Mouse (Mus musculus) bone marrow, adult 2 months (tissue): ENCODE measurements at regions not wholly inside any gene's neighbourhood (a gene's known extent, or its start where the extent isn't known, plus 50 kb on each side); places are given as distances from the start of the nearest gene placed in this dataset.
"Not testable (repeated sequence)": the region's sequence is repeated elsewhere in the genome, so short reads cannot be mapped to it uniquely, and the experiment has no call there.

Experiments
- H3K27ac ChIP-seq: fragments of 200-500 bp; 2 replicates; pipeline ENCODE4 v1.5.1; 2012; ENCODE audit warnings: low read depth, mild to moderate bottlenecking, control low read depth, inconsistent platforms, low read length; ENCODE audit not compliant: control insufficient read depth, poor library complexity, insufficient read depth
- H3K4me1 ChIP-seq: fragments of 200-500 bp; 2 replicates; pipeline ENCODE4 v1.6.1; 2011; ENCODE audit warnings: low read length; ENCODE audit not compliant: control insufficient read depth, insufficient read depth
- H3K4me3 ChIP-seq: fragments of 200-500 bp; replicated peaks from 2 replicates; pipeline ENCODE3; 2011; ENCODE audit warnings: mild to moderate bottlenecking, low read depth, low read length, control low read depth; ENCODE audit not compliant: control insufficient read depth
- CTCF ChIP-seq: fragments of 200-500 bp; IDR thresholded peaks from 2 replicates; pipeline ENCODE4 v1.5.1; 2011; ENCODE audit warnings: low read length, control low read depth; ENCODE audit not compliant: control insufficient read depth, insufficient read depth
- POLR2A ChIP-seq: fragments of 200-500 bp; IDR thresholded peaks from 2 replicates; pipeline ENCODE4 v1.6.1; 2011; ENCODE audit warnings: low read depth, mild to moderate bottlenecking, control low read depth, low read length, borderline replicate concordance; ENCODE audit not compliant: control insufficient read depth
- WGBS: fragments of 180-500 bp; shearing (Covaris S2); methylation state at CpG from one replicate; pipeline ENCODE4 v1.1.7; 2018; 5-methylcytosine and 5-hydroxymethylcytosine counted together

- no peak overlapping the region for H3K4me3 ChIP-seq
- H3K4me1 ChIP-seq = no peaks in the 10 kb centered on the region
- TF ChIP-seq CTCF = no peak
- no peak for TF ChIP-seq POLR2A
- H3K27ac ChIP-seq = no peak overlapping the region
- 59% methylated on average over 2 of the region's 2 CpGs for WGBS
Observed at GRCm38 (mm10) chr8:37099727-37100126, 106.3 kb downstream of the AI429214 start.

GRCm38 (mm10) chr8:37112386-37112785 lies 119.0 kb downstream of the AI429214 start:
- not testable (repeated sequence) for H3K27ac ChIP-seq, H3K4me3 ChIP-seq, H3K4me1 ChIP-seq

- no peaks in the 10 kb centered on the region for H3K4me1 ChIP-seq
- no peak overlapping the region for H3K27ac ChIP-seq
- no peak for TF ChIP-seq CTCF
- TF ChIP-seq POLR2A = no peak
- no peak overlapping the region for H3K4me3 ChIP-seq
Observed at GRCm38 (mm10) chr8:37125834-37126233, 132.4 kb downstream of the AI429214 start.

GRCm38 (mm10) chr8:37129670-37130069 lies 136.3 kb downstream of the AI429214 start:
- no peaks in the 10 kb centered on the region for H3K4me1 ChIP-seq
- no peak overlapping the region for H3K4me3 ChIP-seq
- WGBS = 58% methylated on average over 1 of the region's 1 CpGs
- H3K27ac ChIP-seq = no peak overlapping the region
- TF ChIP-seq POLR2A = no peak
- TF ChIP-seq CTCF = no peak

- Histone ChIP-seq H3K27ac (no peak overlapping the region), H3K4me1 (no peaks in the 10 kb centered on the region), H3K4me3 (no peak overlapping the region)
- WGBS = 14% methylated on average over 4 of the region's 4 CpGs
- TF ChIP-seq CTCF (no peak), POLR2A (no peak)
Observed at GRCm38 (mm10) chr8:37131988-37132387, 138.6 kb downstream of the AI429214 start.

- Histone ChIP-seq H3K4me3 (no peak overlapping the region), H3K4me1 (no peaks in the 10 kb centered on the region), H3K27ac (no peak overlapping the region)
- no peak for TF ChIP-seq CTCF
- TF ChIP-seq POLR2A = no peak
- WGBS = 68% methylated on average over 8 of the region's 8 CpGs
Observed at GRCm38 (mm10) chr8:37134192-37134964, 141.0 kb downstream of the AI429214 start.

GRCm38 (mm10) chr8:37150286-37150685 lies 156.9 kb downstream of the AI429214 start:
- WGBS = 52% methylated on average over 1 of the region's 1 CpGs

GRCm38 (mm10) chr8:37154361-37154760 lies 161.0 kb downstream of the AI429214 start:
- 79% methylated on average over 7 of the region's 7 CpGs for WGBS
- Histone ChIP-seq H3K27ac (no peak overlapping the region), H3K4me3 (no peak overlapping the region), H3K4me1 (no peaks in the 10 kb centered on the region)
- TF ChIP-seq CTCF = no peak

More at GRCm38 (mm10) chr8:37150286-37150685, 156.9 kb downstream of the AI429214 start:
- H3K4me3 ChIP-seq = no peak overlapping the region
- TF ChIP-seq POLR2A (no peak), CTCF (no peak)
- H3K27ac ChIP-seq = no peak overlapping the region
- no peaks in the 10 kb centered on the region for H3K4me1 ChIP-seq

- Histone ChIP-seq H3K4me1 (no peaks in the 10 kb centered on the region), H3K4me3 (no peak overlapping the region), H3K27ac (no peak overlapping the region)
- WGBS = 81% methylated on average over 8 of the region's 8 CpGs
- TF ChIP-seq POLR2A = no peak
- TF ChIP-seq CTCF = no peak
Observed at GRCm38 (mm10) chr8:37154946-37155345, 161.5 kb downstream of the AI429214 start.
